Comparison of ENCODE assay signal across 32 mouse cellular contexts in the genomic region with DNA sequence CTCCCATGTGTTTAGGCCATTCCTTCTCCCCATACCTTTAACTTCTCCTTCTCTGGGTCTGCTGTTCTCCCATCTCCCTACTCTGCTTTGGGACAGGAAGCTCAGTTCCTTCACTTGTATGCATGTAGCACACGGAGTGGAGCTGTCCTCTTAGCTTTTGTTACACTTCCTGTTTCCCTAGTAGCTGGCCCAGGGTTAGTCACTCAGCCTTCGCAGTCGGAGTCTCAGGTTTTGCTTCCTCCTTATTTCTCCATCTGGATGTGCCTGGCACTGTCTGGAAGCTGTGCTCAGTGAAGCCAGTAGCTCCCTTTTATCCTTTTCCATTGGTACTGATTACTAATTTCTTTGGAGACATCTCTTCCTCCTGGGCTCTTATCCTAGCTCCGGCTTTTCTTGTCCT.
A peak's percentile ranks its signal among the peaks of the same experiment; 100 is the strongest.
DNase-seq lines count a peak whose midpoint lies in the region; ATAC-seq and TF ChIP-seq lines count a peak whose summit lies in the region.
"Had no signal": no experiment of that assay in that cellular context is flagged by ENCODE, and none has a peak within 500 bp of the region (broad histone marks: within the 10 kb centered on the region; RNA-seq: fewer than 3 reads in every experiment).

No protein-coding gene starts in this region.

- no peak overlapping the region for H3K4me3 ChIP-seq in kidney, postnatal 0 days (replicated peaks; ENCODE audit: low read depth, low read length)
- H3K4me3 ChIP-seq in kidney, embryonic 14.5 days (ENCODE audit: low read length): no peak overlapping the region
- H3K4me3 ChIP-seq in kidney, embryonic 15.5 days (replicated peaks): no peak overlapping the region
- no peak overlapping the region for H3K4me3 ChIP-seq in heart, adult 2 months
- H3K4me3 ChIP-seq: embryonic facial prominence, embryonic 10.5 days; embryonic facial prominence, embryonic 15.5 days; forebrain, embryonic 13.5 days; gastrocnemius, adult 2 months; heart, embryonic 13.5 days; liver, embryonic 15.5 days; midbrain, embryonic 13.5 days; neural tube, embryonic 15.5 days had no signal

- 51% methylated on average over 4 of the region's 4 CpGs for WGBS in kidney, postnatal 0 days
- WGBS in kidney, embryonic 14.5 days: 55% methylated on average over 4 of the region's 4 CpGs
- 50% methylated on average over 4 of the region's 4 CpGs for WGBS in kidney, embryonic 15.5 days
- WGBS in heart, adult 2 months: 48% methylated on average over 4 of the region's 4 CpGs

- H3K79me2 ChIP-seq in heart, adult 2 months (replicated peaks; ENCODE audit: control insufficient read depth, insufficient read depth, low read length): no peaks in the 10 kb centered on the region

- intact Hi-C loops in heart, adult 2 months (cut with DNase I): no loop called here

- H3K4me2 ChIP-seq in kidney, postnatal 0 days (ENCODE audit: low read length): no peak overlapping the region
- H3K4me2 ChIP-seq in kidney, embryonic 14.5 days (replicated peaks; ENCODE audit: low read depth, low read length): no peak overlapping the region
- no peak overlapping the region for H3K4me2 ChIP-seq in kidney, embryonic 15.5 days
- H3K4me2 ChIP-seq: embryonic facial prominence, embryonic 15.5 days; forebrain, embryonic 13.5 days; heart, embryonic 13.5 days; hindbrain, embryonic 14.5 days; liver, embryonic 15.5 days; midbrain, embryonic 13.5 days; neural tube, embryonic 15.5 days had no signal

- no peaks in the 10 kb centered on the region for H3K27me3 ChIP-seq in kidney, postnatal 0 days (ENCODE audit: insufficient read depth, low read length)
- no peaks in the 10 kb centered on the region for H3K27me3 ChIP-seq in kidney, embryonic 14.5 days (ENCODE audit: control insufficient read depth, insufficient read depth, low read length)
- H3K27me3 ChIP-seq in kidney, embryonic 15.5 days: no peaks in the 10 kb centered on the region
- H3K27me3 ChIP-seq in heart, adult 2 months (ENCODE audit: control insufficient read depth, insufficient read depth, low read length): no peaks in the 10 kb centered on the region
- H3K27me3 ChIP-seq: embryonic facial prominence, embryonic 15.5 days; forebrain, embryonic 13.5 days; heart, embryonic 13.5 days; liver, embryonic 15.5 days; midbrain, embryonic 13.5 days; neural tube, embryonic 15.5 days had no signal

- H3K36me3 ChIP-seq in kidney, postnatal 0 days (ENCODE audit: insufficient read depth, low read length): peaks cover 3% of the 10 kb centered on the region; the same call in 1 of the 2 replicates
- H3K36me3 ChIP-seq in kidney, embryonic 14.5 days (ENCODE audit: control insufficient read depth, insufficient read depth, low read length): peaks cover 8% of the 10 kb centered on the region
- peaks cover 23% of the 10 kb centered on the region for H3K36me3 ChIP-seq in kidney, embryonic 15.5 days
- H3K36me3 ChIP-seq in heart, adult 2 months (ENCODE audit: control insufficient read depth, insufficient read depth, low read length): no peaks in the 10 kb centered on the region

- no peak for ATAC-seq in kidney, postnatal 0 days (replicated peaks; ENCODE audit: low FRiP score, low read depth)
- no peak for ATAC-seq in kidney, embryonic 14.5 days (ENCODE audit: low FRiP score, low TSS enrichment)
- peak; percentile 89 for ATAC-seq in megakaryocyte, adult 5-6 weeks (ENCODE audit: poor library complexity, severe bottlenecking)
- ATAC-seq in kidney, embryonic 15.5 days (replicated peaks; ENCODE audit: low FRiP score): no peak
- ATAC-seq: CD4-positive, CD25-positive, alpha-beta regulatory T cell, adult 4 months; forebrain, embryonic 13.5 days; inflammation-experienced regulatory T-cells, adult 6 months; midbrain, embryonic 13.5 days had no signal

- TF ChIP-seq CTCF in kidney, postnatal 0 days (IDR thresholded peaks at IDR 0.05; ENCODE audit: low read depth): no peak
- TF ChIP-seq CTCF in heart, adult 2 months (IDR thresholded peaks at IDR 0.05): no peak

- no peak overlapping the region for H3K27ac ChIP-seq in kidney, postnatal 0 days
- H3K27ac ChIP-seq in kidney, embryonic 14.5 days (ENCODE audit: low read depth, low read length): no peak overlapping the region
- H3K27ac ChIP-seq in kidney, embryonic 15.5 days: no peak overlapping the region
- no peak overlapping the region for H3K27ac ChIP-seq in heart, adult 2 months
- H3K27ac ChIP-seq: embryonic facial prominence, embryonic 10.5 days; embryonic facial prominence, embryonic 15.5 days; forebrain, embryonic 13.5 days; gastrocnemius, adult 2 months; heart, embryonic 13.5 days; hindbrain, embryonic 14.5 days; liver, embryonic 15.5 days; midbrain, embryonic 13.5 days; neural tube, embryonic 15.5 days had no signal

- no peaks in the 10 kb centered on the region for H3K9me3 ChIP-seq in kidney, postnatal 0 days (replicated peaks; ENCODE audit: low read length)
- no peaks in the 10 kb centered on the region for H3K9me3 ChIP-seq in kidney, embryonic 14.5 days (ENCODE audit: control insufficient read depth, low read length)
- no peaks in the 10 kb centered on the region for H3K9me3 ChIP-seq in kidney, embryonic 15.5 days (replicated peaks)
- H3K9me3 ChIP-seq: embryonic facial prominence, embryonic 10.5 days; embryonic facial prominence, embryonic 15.5 days; forebrain, embryonic 13.5 days; heart, embryonic 13.5 days; liver, embryonic 15.5 days; midbrain, embryonic 13.5 days; neural tube, embryonic 15.5 days had no signal

- H3K9ac ChIP-seq in kidney, postnatal 0 days (ENCODE audit: low read depth, low read length): no peak overlapping the region
- H3K9ac ChIP-seq in kidney, embryonic 14.5 days (ENCODE audit: low read depth, low read length): no peak overlapping the region
- H3K9ac ChIP-seq in kidney, embryonic 15.5 days: no peak overlapping the region
- H3K9ac ChIP-seq in heart, adult 2 months (ENCODE audit: low read depth, low read length): no peak overlapping the region
- H3K9ac ChIP-seq: embryonic facial prominence, embryonic 15.5 days; forebrain, embryonic 13.5 days; heart, embryonic 13.5 days; hindbrain, embryonic 14.5 days; liver, embryonic 15.5 days; midbrain, embryonic 13.5 days; neural tube, embryonic 15.5 days had no signal

- peak; percentile 48 for DNase-seq in kidney, postnatal 0 days (ENCODE audit: low spot score)
- DNase-seq in 416B (ENCODE audit: low read depth): peak; percentile 29
- peak; percentile 13 for DNase-seq in R1 (ENCODE audit: low read depth, low spot score)
- DNase-seq in heart, adult 2 months: no peak
- DNase-seq in neural tube, embryonic 10.5 days (ENCODE audit: extremely low spot score, low spot score): no peak
- DNase-seq: adrenal gland, adult 8-10 months; cerebellum, adult 11 months; cerebellum, adult 9-10 months; gastrocnemius, adult 2 months; gastrocnemius, postnatal 36 days; heart, postnatal 10 days; kidney, adult 11 months; kidney, postnatal 10 days; layer of hippocampus, adult 9-11 months; lung, postnatal 14 days; retina, postnatal 1 day; right cerebral cortex, postnatal 14 days; thymus, adult 18-20 months; thymus, postnatal 25 days had no signal

- no peak for TF ChIP-seq POLR2A in heart, adult 2 months (IDR thresholded peaks at IDR 0.05; ENCODE audit: insufficient read depth, low read depth, low read length)

- no peak for TF ChIP-seq EP300 in heart, adult 2 months (IDR thresholded peaks at IDR 0.05; ENCODE audit: insufficient read depth, low read depth, low read length)

- H3K4me1 ChIP-seq in kidney, postnatal 0 days (replicated peaks; ENCODE audit: insufficient read depth, low read length): no peaks in the 10 kb centered on the region
- no peaks in the 10 kb centered on the region for H3K4me1 ChIP-seq in kidney, embryonic 14.5 days (ENCODE audit: control insufficient read depth, insufficient read depth, low read length)
- H3K4me1 ChIP-seq in kidney, embryonic 15.5 days: no peaks in the 10 kb centered on the region
- no peaks in the 10 kb centered on the region for H3K4me1 ChIP-seq in heart, adult 2 months (ENCODE audit: control insufficient read depth, insufficient read depth, low read length)
- H3K4me1 ChIP-seq: embryonic facial prominence, embryonic 10.5 days; embryonic facial prominence, embryonic 15.5 days; liver, embryonic 15.5 days; midbrain, embryonic 13.5 days; neural tube, embryonic 15.5 days had no signal

Comparison
In these comparisons a context has a peak if more than half of its experiments do, and no peak if none do; other contexts are left out.
1. DNase-seq: peak in kidney, postnatal 0 days (single experiment), 416B (single experiment) and R1 (single experiment); none in heart, adult 2 months (0 of 2) and neural tube, embryonic 10.5 days (single experiment).